Mouse (Mus musculus) liver, embryonic 14.5 days (tissue): ENCODE measurements around the gene Gsn. TPM values are rescaled to one million over a fixed set of nuclear protein-coding genes. Genes with fewer than 3 reads are reported as not detected.
A peak's percentile ranks its signal among the peaks of the same experiment; 100 is the strongest.

ENCODE experiments used
- ATAC-seq: fragments of 200-750 bp; cut with Nextera tagmentation; 2 replicates; pipeline ENCODE4 v1.8.0; 2017; ENCODE audit warnings: moderate number of reproducible peaks, mild to moderate bottlenecking, moderate library complexity; ENCODE audit not compliant: insufficient read depth
- DNase-seq, 3 experiments: peaks; one replicate each; pipeline ENCODE4 v3.0.0-alpha.2; 2012 to 2013; ENCODE audit warnings: low read depth in 3 of 3, low spot score in 3 of 3
- H3K27ac ChIP-seq: fragments of 300-500 bp; sonication (generic); 2 replicates; pipeline ENCODE4 v1.5.1; 2014; ENCODE audit warnings: moderate library complexity, mild to moderate bottlenecking, control low read depth, inconsistent platforms
- H3K27me3 ChIP-seq: fragments of 300-500 bp; sonication (generic); 2 replicates; pipeline ENCODE4 v1.6.1; 2014; ENCODE audit warnings: mild to moderate bottlenecking, low read length, moderate library complexity; ENCODE audit not compliant: control insufficient read depth, insufficient read depth
- H3K36me3 ChIP-seq: fragments of 300-500 bp; sonication (generic); replicated peaks from 2 replicates; pipeline ENCODE4 v1.6.1; 2014; ENCODE audit warnings: low read depth; ENCODE audit not compliant: control insufficient read depth, insufficient read depth
- H3K4me1 ChIP-seq, 2 experiments: fragments of 200-500 bp in 1 of 2; fragments of 300-500 bp in 1 of 2; sonication (generic) in 1 of 2; replicated peaks; 2 replicates each; pipeline ENCODE4 v1.6.1; 2012 to 2014; ENCODE audit warnings: antibody characterized with exemption in 1 of 2, inconsistent platforms in 1 of 2, low read length in 1 of 2; ENCODE audit not compliant: control insufficient read depth in 2 of 2, insufficient read depth in 2 of 2
- H3K4me2 ChIP-seq: fragments of 300-500 bp; sonication (generic); 2 replicates; pipeline ENCODE4 v1.6.1; 2014; ENCODE audit warnings: low read depth, mild to moderate bottlenecking, control low read depth, moderate library complexity
- H3K4me3 ChIP-seq, 2 experiments: fragments of 200-500 bp in 1 of 2; fragments of 300-500 bp in 1 of 2; sonication (generic) in 1 of 2; 2 replicates each; pipeline ENCODE4 v1.5.1; 2012 to 2014; ENCODE audit warnings: low read depth in 2 of 2, low read length in 2 of 2, mild to moderate bottlenecking in 2 of 2, control low read depth in 1 of 2, inconsistent platforms in 1 of 2, moderate library complexity in 1 of 2; ENCODE audit not compliant: insufficient read depth in 1 of 2
- H3K9ac ChIP-seq: fragments of 300-500 bp; sonication (generic); replicated peaks from 2 replicates; pipeline ENCODE4 v1.6.1; 2014; ENCODE audit warnings: mild to moderate bottlenecking, control low read depth, moderate library complexity
- H3K9me3 ChIP-seq: fragments of 300-500 bp; sonication (generic); 2 replicates; pipeline ENCODE4 v1.6.1; 2016; ENCODE audit warnings: low read length, mixed read lengths; ENCODE audit not compliant: control insufficient read depth
- CTCF ChIP-seq: IDR thresholded peaks from 2 replicates; pipeline ENCODE4 v1.5.1; 2016; ENCODE audit warnings: antibody characterized with exemption, low read depth, control low read depth
- EP300 ChIP-seq: IDR thresholded peaks from 2 replicates; pipeline ENCODE4 v1.6.1; 2016; ENCODE audit warnings: antibody characterized with exemption, low read depth
- WGBS: fragments of 180-500 bp; shearing (Covaris S2); extraction: QIAGEN DNeasy Blood & Tissue Kit; methylation state at CpG from one replicate; pipeline ENCODE4 v1.1.7; 2014; ENCODE audit not compliant: insufficient replicate concordance; 5-methylcytosine and 5-hydroxymethylcytosine counted together
- polyA plus RNA-seq, 2 experiments: library from polyadenylated mRNA; depleted of rRNA in 1 of 2; stranded (reverse) in 1 of 2; unstranded in 1 of 2; fragments of >200 nt; fragmentation: Nextera tagmentation in 1 of 2; extraction: Ambion mirVana in 1 of 2; gene quantifications; 2 replicates each; pipeline versions ENCODE4 v1.2.1 to v1.2.3; 2012 to 2014

Gene Gsn
- polyA plus RNA-seq, 2 experiments = 81.0 to 83.0 TPM

DNA sequence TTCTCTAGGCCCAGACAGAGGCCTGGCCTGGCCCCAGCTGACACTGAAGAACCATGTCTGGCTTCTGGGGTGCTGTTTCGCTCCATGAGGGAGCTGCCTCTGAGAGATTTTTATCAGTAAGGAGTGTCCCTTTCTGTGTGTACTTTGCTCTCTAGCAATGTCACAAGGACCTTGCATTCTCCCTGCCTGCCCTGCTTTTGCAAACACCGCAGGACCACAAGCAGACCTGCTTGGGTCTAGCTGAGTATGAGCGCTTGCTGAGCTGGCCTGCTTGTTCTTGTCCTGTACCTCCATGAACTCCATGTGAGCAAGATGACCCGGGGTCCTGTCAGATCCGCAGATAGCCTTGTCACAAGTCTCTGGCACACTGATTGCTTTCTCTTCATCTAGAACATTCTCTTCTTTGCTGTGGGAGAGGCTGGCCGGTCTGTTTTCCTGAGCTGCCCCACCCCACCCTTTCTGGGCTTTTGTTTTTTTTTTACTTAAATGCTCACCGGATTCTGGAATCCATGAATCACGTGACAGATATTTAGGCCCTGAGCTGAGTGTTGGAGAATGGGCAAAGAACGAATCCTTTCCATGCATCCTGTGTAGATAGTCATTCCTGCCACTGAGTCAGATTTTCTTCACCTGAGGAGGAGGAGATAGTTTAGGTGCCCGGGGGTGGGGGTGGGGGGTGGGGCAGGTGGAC lies 11.8 kb downstream of the Gsn start:
- no peaks in the 10 kb centered on the region for H3K27me3 ChIP-seq
- TF ChIP-seq EP300 (no peak), CTCF (no peak)
- H3K4me2 ChIP-seq = no peak overlapping the region
- ATAC-seq = no peak
- no peaks in the 10 kb centered on the region for H3K36me3 ChIP-seq
- no peak for DNase-seq
- H3K4me3 ChIP-seq = no peak overlapping the region
- no peaks in the 10 kb centered on the region for H3K9me3 ChIP-seq
- WGBS = 61% methylated on average over 10 of the region's 10 CpGs
- H3K9ac ChIP-seq = no peak overlapping the region
- H3K4me1 ChIP-seq = no peaks in the 10 kb centered on the region; a peak in 1 of 4 replicates
- H3K27ac ChIP-seq = no peak overlapping the region

- no peak overlapping the region for H3K9ac ChIP-seq
- ATAC-seq (no peak), DNase-seq (no peak)
- 73% methylated on average over 6 of the region's 6 CpGs for WGBS
- TF ChIP-seq EP300 (no peak), CTCF (no peak)
- no peak overlapping the region for H3K27ac ChIP-seq
- H3K27me3 ChIP-seq = no peaks in the 10 kb centered on the region
- no peaks in the 10 kb centered on the region for H3K9me3 ChIP-seq
- no peaks in the 10 kb centered on the region; a peak in 1 of 4 replicates for H3K4me1 ChIP-seq
- no peak overlapping the region for H3K4me2 ChIP-seq
- no peak overlapping the region for H3K4me3 ChIP-seq
- H3K36me3 ChIP-seq = no peaks in the 10 kb centered on the region
These were observed 13.0 kb downstream of the Gsn start for GRCm38 (mm10) chr2:35269136-35269535.

DNA sequence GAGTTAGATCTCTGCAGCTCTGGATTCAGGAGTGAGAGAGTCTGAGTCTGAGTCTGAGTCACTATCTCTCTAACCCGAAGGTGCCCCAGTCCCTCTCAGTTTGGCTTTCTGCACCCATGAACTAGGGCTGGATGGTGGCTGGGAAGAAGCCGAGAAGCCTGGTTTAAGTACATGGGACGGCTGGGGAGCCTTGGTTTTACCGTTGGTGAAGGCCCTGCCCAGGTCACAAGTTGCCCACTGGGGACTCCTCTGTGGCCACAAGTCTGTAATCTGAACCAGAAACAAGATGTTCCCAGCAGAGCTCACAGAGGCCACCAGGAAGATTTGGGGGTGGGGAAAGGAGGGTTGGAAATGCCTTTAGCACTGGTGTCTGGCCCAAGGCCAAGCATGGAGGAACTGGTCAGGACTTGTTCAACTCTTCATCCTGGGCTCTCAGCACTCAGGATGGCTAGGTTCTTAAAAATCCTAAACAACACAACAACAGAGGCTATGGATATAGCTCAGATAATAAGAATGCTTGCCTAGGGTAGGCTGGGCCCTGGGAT lies 13.6 kb downstream of the Gsn start:
- DNase-seq (no peak), ATAC-seq (no peak)
- Histone ChIP-seq H3K4me3 (no peak overlapping the region), H3K4me2 (no peak overlapping the region), H3K9me3 (no peaks in the 10 kb centered on the region), H3K4me1 (no peaks in the 10 kb centered on the region; a peak in 1 of 4 replicates), H3K36me3 (no peaks in the 10 kb centered on the region), H3K27ac (no peak overlapping the region), H3K27me3 (no peaks in the 10 kb centered on the region), H3K9ac (no peak overlapping the region)
- WGBS = 61% methylated on average over 4 of the region's 4 CpGs
- TF ChIP-seq CTCF (no peak), EP300 (no peak)

DNA sequence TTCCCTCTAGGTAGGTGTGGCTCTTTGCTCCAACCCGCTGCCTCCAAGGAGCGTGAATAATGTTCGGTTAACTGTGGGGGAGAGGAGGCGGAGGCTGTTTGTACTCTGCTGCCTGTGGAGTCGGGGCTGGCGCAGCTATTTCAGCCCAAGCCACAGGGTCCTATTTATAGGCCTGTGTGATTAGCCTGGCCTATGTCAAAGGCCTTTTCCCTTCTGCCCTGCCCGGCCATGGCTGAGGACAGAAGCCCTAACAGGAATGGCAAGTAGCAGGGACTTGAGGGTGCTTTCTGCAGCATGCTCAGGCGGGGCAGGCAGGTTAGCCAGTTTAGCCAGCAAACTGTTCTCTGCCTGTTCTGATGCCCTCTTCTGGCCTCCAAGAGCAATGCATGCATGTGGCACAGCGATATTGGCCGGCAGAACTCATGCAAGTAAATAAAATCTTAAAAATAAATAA lies 14.4 kb downstream of the Gsn start:
- no peak overlapping the region for H3K4me3 ChIP-seq
- no peak overlapping the region for H3K9ac ChIP-seq
- H3K36me3 ChIP-seq = no peaks in the 10 kb centered on the region
- H3K4me1 ChIP-seq = no peaks in the 10 kb centered on the region; a peak in 1 of 4 replicates
- TF ChIP-seq EP300 (no peak), CTCF (peak; percentile 83)
- H3K4me2 ChIP-seq = no peak overlapping the region
- no peak overlapping the region for H3K27ac ChIP-seq
- DNase-seq (peak in 1 of 3 experiments; percentile 25), ATAC-seq (no peak)
- no peaks in the 10 kb centered on the region for H3K27me3 ChIP-seq
- WGBS = 22% methylated on average over 10 of the region's 10 CpGs
- H3K9me3 ChIP-seq = no peaks in the 10 kb centered on the region

DNA sequence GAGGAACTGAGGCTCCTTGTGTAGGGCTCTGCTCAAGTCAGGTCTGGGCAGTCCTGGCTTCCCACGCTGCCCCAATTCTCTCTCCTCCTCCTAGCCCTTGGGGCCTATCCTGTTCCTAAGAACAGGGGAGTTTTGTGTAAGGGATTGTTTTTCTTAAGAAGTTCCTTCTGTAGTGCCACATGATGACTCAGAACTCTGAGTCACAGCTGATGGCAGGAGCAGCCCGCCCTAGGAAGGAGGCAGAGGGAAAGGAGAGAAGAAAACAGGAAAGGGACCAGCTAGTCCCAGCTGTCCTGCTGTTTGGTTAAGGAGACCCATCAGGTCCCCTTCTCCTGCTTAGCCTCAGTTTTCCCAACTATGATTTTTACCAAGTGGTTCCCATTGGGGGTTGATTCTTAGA lies 15.6 kb downstream of the Gsn start:
- Histone ChIP-seq H3K9ac (no peak overlapping the region), H3K4me2 (no peak overlapping the region), H3K27ac (no peak overlapping the region), H3K27me3 (no peaks in the 10 kb centered on the region), H3K9me3 (no peaks in the 10 kb centered on the region), H3K36me3 (no peaks in the 10 kb centered on the region), H3K4me3 (no peak overlapping the region), H3K4me1 (no peaks in the 10 kb centered on the region)
- 46% methylated on average over 2 of the region's 2 CpGs for WGBS
- DNase-seq (no peak), ATAC-seq (no peak)
- no peak for TF ChIP-seq CTCF
- no peak for TF ChIP-seq EP300
